Mouse (Mus musculus) CH12.LX (cell line): Measurements from ENCODE around the gene 4930535I16Rik. TPM values are rescaled to one million over a fixed set of nuclear protein-coding genes. Genes with fewer than 3 reads are reported as not detected.

Experiments
- DNase-seq: peaks from one replicate; pipeline ENCODE4 v3.0.0-alpha.2; 2013; ENCODE audit errors: extremely low read depth
- H3K27ac ChIP-seq: 2 replicates; pipeline ENCODE4 v1.5.1; 2012; ENCODE audit warnings: low read depth, mild to moderate bottlenecking, control low read depth, moderate library complexity; ENCODE audit not compliant: insufficient read depth
- H3K27me3 ChIP-seq: replicated peaks from 2 replicates; pipeline ENCODE3; 2012; ENCODE audit warnings: inconsistent platforms
- H3K36me3 ChIP-seq, 2 experiments: replicated peaks in 1 of 2; 2 replicates each; pipeline versions ENCODE3 to v1.6.1; 2012; ENCODE audit warnings: inconsistent platforms in 1 of 2, low read length in 1 of 2, mild to moderate bottlenecking in 1 of 2, mixed read lengths in 1 of 2, moderate library complexity in 1 of 2; ENCODE audit not compliant: control insufficient read depth in 1 of 2, insufficient read depth in 1 of 2
- H3K4me1 ChIP-seq, 2 experiments: 2 replicates each; pipeline ENCODE4 v1.6.1; 2012; ENCODE audit warnings: inconsistent platforms in 1 of 2, moderate library complexity in 1 of 2; ENCODE audit not compliant: insufficient read depth in 2 of 2, control insufficient read depth in 1 of 2
- H3K4me2 ChIP-seq: 2 replicates; pipeline ENCODE4 v1.6.1; 2012; ENCODE audit warnings: low read depth, mild to moderate bottlenecking, control low read depth; ENCODE audit not compliant: poor library complexity, insufficient read depth, severe bottlenecking
- H3K4me3 ChIP-seq, 3 experiments: fragments of 150-350 bp in 1 of 3; sonication (generic) in 1 of 3; replicated peaks in 1 of 3; 2 replicates each; pipeline versions ENCODE3 to v1.5.1; 2011 to 2012; ENCODE audit warnings: low read depth in 2 of 3, low read length in 2 of 3, mild to moderate bottlenecking in 2 of 3, moderate library complexity in 2 of 3, control low read depth in 1 of 3, improper control_type of control experiment in 1 of 3, inconsistent platforms in 1 of 3, mixed read lengths in 1 of 3; ENCODE audit not compliant: poor library complexity in 1 of 3
- H3K79me2 ChIP-seq: replicated peaks from 2 replicates; pipeline ENCODE4 v1.6.1; 2012; ENCODE audit warnings: mild to moderate bottlenecking, moderate library complexity; ENCODE audit not compliant: control insufficient read depth, poor library complexity, insufficient read depth, severe bottlenecking; ENCODE audit errors: extremely low read depth
- H3K9ac ChIP-seq: 2 replicates; pipeline ENCODE4 v1.6.1; 2012; ENCODE audit warnings: low read depth, mild to moderate bottlenecking, control low read depth, moderate library complexity; ENCODE audit not compliant: insufficient read depth
- H3K9me3 ChIP-seq: replicated peaks from 2 replicates; pipeline ENCODE3; 2012; ENCODE audit warnings: low read length, inconsistent platforms, mixed read lengths
- BHLHE40 ChIP-seq: IDR thresholded peaks from 2 replicates; pipeline ENCODE4 v1.6.1; 2011; ENCODE audit warnings: mild to moderate bottlenecking, low read depth, low read length, improper control_type of control experiment
- CHD2 ChIP-seq: IDR thresholded peaks from 2 replicates; pipeline ENCODE4 v1.6.1; 2011; ENCODE audit warnings: low read length, improper control_type of control experiment
- E2F4 ChIP-seq: IDR thresholded peaks from 2 replicates; pipeline ENCODE4 v1.6.1; 2011; ENCODE audit warnings: low read depth, low read length, improper control_type of control experiment; ENCODE audit not compliant: insufficient replicate concordance
- EP300 ChIP-seq: IDR thresholded peaks from 2 replicates; pipeline ENCODE4 v1.6.1; 2011; ENCODE audit warnings: low read length, improper control_type of control experiment
- GABPA ChIP-seq: IDR thresholded peaks from 2 replicates; pipeline ENCODE4 v1.6.1; 2012; ENCODE audit warnings: low read depth, low read length, improper control_type of control experiment, inconsistent platforms; ENCODE audit not compliant: insufficient replicate concordance
- JUN ChIP-seq: IDR thresholded peaks from 2 replicates; pipeline ENCODE4 v1.6.1; 2011; ENCODE audit warnings: low read depth, mild to moderate bottlenecking, low read length, improper control_type of control experiment, moderate library complexity; ENCODE audit not compliant: insufficient read depth
- JUND ChIP-seq: conservative IDR thresholded peaks from 2 replicates; pipeline ENCODE4 v1.6.1; 2011; ENCODE audit warnings: low read depth, low read length, improper control_type of control experiment
- KAT2A ChIP-seq: IDR thresholded peaks from 2 replicates; pipeline ENCODE4 v1.6.1; 2012; ENCODE audit warnings: low read length, improper control_type of control experiment, inconsistent platforms; ENCODE audit not compliant: insufficient replicate concordance
- MAFK ChIP-seq: IDR thresholded peaks from 2 replicates; pipeline ENCODE4 v1.6.1; 2011; ENCODE audit warnings: low read length, improper control_type of control experiment; ENCODE audit not compliant: insufficient replicate concordance
- MAX ChIP-seq: IDR thresholded peaks from 2 replicates; pipeline ENCODE4 v1.6.1; 2011; ENCODE audit warnings: low read length, improper control_type of control experiment
- MEF2A ChIP-seq: IDR thresholded peaks from 2 replicates; pipeline ENCODE4 v1.6.1; 2014; ENCODE audit warnings: low read depth, mild to moderate bottlenecking, inconsistent platforms, low read length, improper control_type of control experiment, borderline replicate concordance
- NRF1 ChIP-seq: IDR thresholded peaks from 2 replicates; pipeline ENCODE4 v1.6.1; 2014; ENCODE audit warnings: low read depth, mild to moderate bottlenecking, inconsistent platforms, low read length, improper control_type of control experiment, moderate library complexity
- POLR2AphosphoS2 ChIP-seq: IDR thresholded peaks from 2 replicates; pipeline ENCODE4 v1.6.1; 2011; ENCODE audit warnings: low read depth, low read length, improper control_type of control experiment
- RAD21 ChIP-seq: IDR thresholded peaks from 2 replicates; pipeline ENCODE4 v1.6.1; 2011; ENCODE audit warnings: low read depth, mild to moderate bottlenecking, low read length, improper control_type of control experiment, moderate library complexity
- RCOR1 ChIP-seq: conservative IDR thresholded peaks from 2 replicates; pipeline ENCODE4 v1.6.1; 2012; ENCODE audit warnings: low read depth, mild to moderate bottlenecking, inconsistent platforms, low read length, improper control_type of control experiment
- SIN3A ChIP-seq: IDR thresholded peaks from 2 replicates; pipeline ENCODE4 v1.6.1; 2012; ENCODE audit warnings: low read length, improper control_type of control experiment, inconsistent platforms
- SMC3 ChIP-seq: IDR thresholded peaks from 2 replicates; pipeline ENCODE4 v1.6.1; 2011; ENCODE audit warnings: low read depth, low read length, improper control_type of control experiment
- TCF12 ChIP-seq: IDR thresholded peaks from 2 replicates; pipeline ENCODE4 v1.6.1; 2014; ENCODE audit warnings: low read depth, mild to moderate bottlenecking, inconsistent platforms, low read length, improper control_type of control experiment
- UBTF ChIP-seq: IDR thresholded peaks from 2 replicates; pipeline ENCODE4 v1.6.1; 2012; ENCODE audit warnings: low read depth, mild to moderate bottlenecking, inconsistent platforms, low read length, improper control_type of control experiment, moderate library complexity
- ZC3H11A ChIP-seq: IDR thresholded peaks from 2 replicates; pipeline ENCODE4 v1.6.1; 2012; ENCODE audit warnings: low read depth, mild to moderate bottlenecking, inconsistent platforms, low read length, improper control_type of control experiment
- ZKSCAN1 ChIP-seq: IDR thresholded peaks from 2 replicates; pipeline ENCODE4 v1.6.1; 2012; ENCODE audit warnings: low read depth, inconsistent platforms, low read length, improper control_type of control experiment, borderline replicate concordance
- dilution Hi-C: fragments of 300-500 bp; cut with MboI; formaldehyde crosslinking; loops from 2 replicates; pipeline ENCODE4 v1.14.3; 2020; ENCODE audit warnings: low sequenced_read_pairs; ENCODE audit not compliant: extremely low pct_unique_long_range_greater_than_20kb, extremely low pct_ligation_motif_present
- in situ Hi-C: fragments of 300-500 bp; cut with MboI; formaldehyde crosslinking; loops from 3 replicates; pipeline ENCODE4 v1.14.3; 2019; ENCODE audit warnings: low sequenced_read_pairs, low pct_ligation_motif_present, low pct_unique_long_range_greater_than_20kb, mixed read lengths
- polyA plus RNA-seq: library from polyadenylated mRNA; unstranded; fragments of >175 nt; gene quantifications from 2 replicates; pipeline ENCODE4 v1.2.1, GENCODE M21; 2012; ENCODE audit warnings: low read depth; ENCODE audit not compliant: insufficient read length
- total RNA-seq, 2 experiments: library from RNA; depleted of rRNA; stranded (reverse); fragments of 300-350 nt in 1 of 2; fragments of >200 nt in 1 of 2; gene quantifications; 2 replicates each; pipeline ENCODE4 v1.2.3; 2012 to 2014

4930535I16Rik gene
- total and polyA plus RNA-seq, 3 experiments, result 2.1 TPM; not detected in 2

DNA sequence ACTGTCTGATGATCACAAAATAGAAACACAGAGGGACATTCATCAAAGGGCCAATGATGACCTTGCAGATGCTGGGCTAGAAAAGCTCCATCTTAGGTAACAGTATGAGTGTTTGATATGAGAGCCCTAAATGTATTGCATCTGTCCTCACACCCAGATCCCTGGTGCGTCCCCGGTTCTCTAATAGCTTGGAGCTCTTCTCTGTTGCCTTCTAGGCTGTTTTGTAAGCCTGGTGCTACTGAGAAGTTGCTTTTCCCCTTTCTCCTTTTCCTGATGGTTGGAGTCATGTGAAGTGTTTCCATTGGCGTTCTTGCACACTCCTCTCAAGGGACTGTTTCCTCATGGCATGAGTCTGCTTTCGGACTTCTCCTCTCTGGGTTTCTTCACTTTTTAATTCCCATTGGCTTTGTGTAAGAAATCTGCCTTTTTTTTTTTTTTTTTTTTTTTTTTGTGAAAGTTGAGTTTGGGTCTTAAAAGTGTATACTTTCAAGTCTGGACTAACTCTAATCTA is 3.3 kb upstream of the 4930535I16Rik start:
- H3K9me3 ChIP-seq, result no peaks in the 10 kb centered on the region
- H3K4me2 ChIP-seq, result no peak overlapping the region

GRCm38 (mm10) chr4:123918851-123919250 is 1.0 kb upstream of the 4930535I16Rik start:
- Histone ChIP-seq H3K27ac (no peak overlapping the region), H3K36me3 (peaks cover 19 to 43% of the 10 kb centered on the region in 2 experiments), H3K4me2 (peak overlapping the region; percentile 90), H3K4me1 (peaks cover 8 to 34% of the 10 kb centered on the region in 2 experiments; a peak in 3 of 4 replicates), H3K27me3 (no peaks in the 10 kb centered on the region), H3K79me2 (peaks cover 37% of the 10 kb centered on the region), H3K9ac (peak overlapping the region; percentile 96; the same call in 1 of the 2 replicates), H3K9me3 (no peaks in the 10 kb centered on the region), H3K4me3 (peak overlapping the region; percentile 3 to 98 (median 95))
- in situ Hi-C loops, result no loop called here
- dilution Hi-C loops, result no loop called here
- TF ChIP-seq E2F4, result no peak
- no peak for TF ChIP-seq KAT2A
- no peak for TF ChIP-seq RCOR1
- TF ChIP-seq SMC3, result no peak
- TF ChIP-seq TCF12, result no peak
- no peak for TF ChIP-seq UBTF
- no peak for TF ChIP-seq POLR2AphosphoS2
- TF ChIP-seq EP300, result no peak
- no peak for TF ChIP-seq ZKSCAN1
- no peak for TF ChIP-seq MAFK
- no peak for TF ChIP-seq ZC3H11A
- no peak for TF ChIP-seq GABPA
- no peak for TF ChIP-seq MAX
- no peak for TF ChIP-seq JUN
- no peak for DNase-seq

More for the DNA sequence above, 3.3 kb upstream of the 4930535I16Rik start:
- TF ChIP-seq JUND, result no peak
- no peak for TF ChIP-seq BHLHE40
- TF ChIP-seq CHD2, result no peak
- no peak for TF ChIP-seq ZC3H11A
- TF ChIP-seq SIN3A, result no peak
- no peak for TF ChIP-seq JUN
- no peak for TF ChIP-seq NRF1
- TF ChIP-seq RCOR1, result no peak
- no peak for TF ChIP-seq MEF2A
- no peak for TF ChIP-seq RAD21
- Histone ChIP-seq H3K27ac (no peak overlapping the region), H3K4me1 (peaks cover 4 to 17% of the 10 kb centered on the region in 2 experiments; a peak in 3 of 4 replicates), H3K27me3 (no peaks in the 10 kb centered on the region), H3K79me2 (peaks cover 25% of the 10 kb centered on the region), H3K9ac (no peak overlapping the region), H3K36me3 (peaks cover 32 to 60% of the 10 kb centered on the region in 2 experiments), H3K4me3 (no peak overlapping the region)
- dilution Hi-C loops, result no loop called here
- in situ Hi-C loops, result no loop called here
- DNase-seq, result no peak
